Mouse (Mus musculus) midbrain, embryonic 10.5 days (tissue): ENCODE measurements around the gene Med16. TPM values are rescaled to one million over a fixed set of nuclear protein-coding genes. Genes with fewer than 3 reads are reported as not detected.

Experiments used
- DNase-seq: peaks from one replicate; pipeline ENCODE4 v3.0.0-alpha.2; 2017; ENCODE audit warnings: low spot score
- H3K27ac ChIP-seq: fragments of 300-500 bp; sonication (generic); replicated peaks from 2 replicates; pipeline ENCODE4 v1.5.1; 2016; ENCODE audit warnings: mild to moderate bottlenecking
- H3K27me3 ChIP-seq: fragments of 300-500 bp; sonication (generic); 2 replicates; pipeline ENCODE4 v1.6.1; 2016; ENCODE audit warnings: low read depth, mild to moderate bottlenecking; ENCODE audit not compliant: poor library complexity, severe bottlenecking
- H3K36me3 ChIP-seq: fragments of 300-500 bp; sonication (generic); 2 replicates; pipeline ENCODE4 v1.6.1; 2016; ENCODE audit warnings: mild to moderate bottlenecking, moderate library complexity
- H3K4me1 ChIP-seq: fragments of 300-500 bp; sonication (generic); 2 replicates; pipeline ENCODE4 v1.6.1; 2016
- H3K4me3 ChIP-seq: fragments of 300-500 bp; sonication (generic); 2 replicates; pipeline ENCODE4 v1.5.1; 2016; ENCODE audit warnings: mild to moderate bottlenecking, moderate library complexity
- H3K9me3 ChIP-seq: fragments of 300-500 bp; sonication (generic); replicated peaks from 2 replicates; pipeline ENCODE4 v1.6.1; 2016; ENCODE audit warnings: mild to moderate bottlenecking
- WGBS: fragments of 180-500 bp; shearing (Covaris S2); methylation state at CpG from one replicate; pipeline ENCODE4 v1.1.7; 2016; 5-methylcytosine and 5-hydroxymethylcytosine counted together
- polyA plus RNA-seq: library from polyadenylated mRNA; unstranded; fragments of >200 nt; fragmentation: Nextera tagmentation; extraction: Ambion mirVana; gene quantifications from 2 replicates; pipeline ENCODE4 v1.2.1, GENCODE M21; 2016

Gene Med16
- polyA plus RNA-seq = 69.8 and 70.8 TPM in 2 replicates

DNA sequence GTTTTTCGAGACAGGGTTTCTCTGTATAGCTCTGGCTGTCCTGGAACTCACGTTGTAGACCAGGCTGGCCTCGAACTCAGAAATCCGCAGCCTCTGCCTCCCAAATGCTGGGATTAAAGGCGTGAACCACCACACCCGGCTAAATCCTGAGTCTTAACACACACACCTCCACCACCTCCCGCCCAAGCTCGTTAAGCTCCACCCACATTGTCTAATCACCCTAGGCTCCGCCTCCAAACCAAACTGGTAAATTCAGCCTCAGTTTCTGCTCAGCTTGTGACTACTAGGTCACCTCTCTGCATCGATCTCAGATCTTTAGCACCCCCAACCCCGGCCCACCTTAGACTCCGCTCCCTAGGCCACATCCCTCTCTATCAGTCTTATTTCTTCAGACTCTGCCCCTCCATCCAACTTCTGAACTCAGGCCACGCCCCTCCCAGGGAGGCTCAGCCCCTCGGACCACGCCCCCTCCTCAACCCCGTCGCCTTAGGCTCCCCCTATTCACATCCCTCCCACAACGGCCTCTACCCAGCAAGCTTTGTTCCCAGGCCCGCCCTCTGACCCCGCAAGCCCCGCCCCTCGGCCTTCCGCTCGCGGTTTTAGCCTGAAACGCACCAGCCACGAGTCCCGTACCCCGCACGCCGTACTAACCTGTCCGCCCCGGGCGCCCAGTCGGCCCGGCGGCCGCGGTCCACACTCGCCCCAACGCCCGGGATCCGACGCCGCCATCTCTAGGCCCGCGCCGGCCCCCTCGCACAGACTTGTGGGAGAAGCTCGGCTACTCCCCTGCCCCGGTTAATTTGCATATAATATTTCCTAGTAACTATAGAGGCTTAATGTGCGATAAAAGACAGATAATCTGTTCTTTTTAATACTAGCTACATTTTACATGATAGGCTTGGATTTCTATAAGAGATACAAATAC lies at the start of gene Med16:
Gene Med16 (minus strand): TSS at position 757 of the 925 bp plus-strand sequence.
- H3K4me1 ChIP-seq = peaks cover 24% of the 10 kb centered on the region
- 2% methylated on average over 52 of the region's 52 CpGs for WGBS
- no peaks in the 10 kb centered on the region for H3K9me3 ChIP-seq
- peak within 1 kb of the TSS; percentile 100 for H3K27ac ChIP-seq
- peak within 1 kb of the TSS; percentile 83 for H3K4me3 ChIP-seq
- peaks cover 70% of the 10 kb centered on the region for H3K36me3 ChIP-seq
- DNase-seq = peak; percentile 98
- H3K27me3 ChIP-seq = peaks cover 23% of the 10 kb centered on the region

GRCm38 (mm10) chr10:79958140-79958816 lies 49.6 kb upstream of the Med16 start:
- H3K4me1 ChIP-seq = peaks cover 46% of the 10 kb centered on the region
- WGBS = 15% methylated on average over 21 of the region's 21 CpGs
- peaks cover 28% of the 10 kb centered on the region for H3K36me3 ChIP-seq
- H3K9me3 ChIP-seq = no peaks in the 10 kb centered on the region
- H3K27me3 ChIP-seq = peaks cover 15% of the 10 kb centered on the region; the same call in 1 of the 2 replicates
- H3K27ac ChIP-seq = peak overlapping the region; percentile 65
- H3K4me3 ChIP-seq = peak overlapping the region; percentile 29
- DNase-seq = peak; percentile 83

DNA sequence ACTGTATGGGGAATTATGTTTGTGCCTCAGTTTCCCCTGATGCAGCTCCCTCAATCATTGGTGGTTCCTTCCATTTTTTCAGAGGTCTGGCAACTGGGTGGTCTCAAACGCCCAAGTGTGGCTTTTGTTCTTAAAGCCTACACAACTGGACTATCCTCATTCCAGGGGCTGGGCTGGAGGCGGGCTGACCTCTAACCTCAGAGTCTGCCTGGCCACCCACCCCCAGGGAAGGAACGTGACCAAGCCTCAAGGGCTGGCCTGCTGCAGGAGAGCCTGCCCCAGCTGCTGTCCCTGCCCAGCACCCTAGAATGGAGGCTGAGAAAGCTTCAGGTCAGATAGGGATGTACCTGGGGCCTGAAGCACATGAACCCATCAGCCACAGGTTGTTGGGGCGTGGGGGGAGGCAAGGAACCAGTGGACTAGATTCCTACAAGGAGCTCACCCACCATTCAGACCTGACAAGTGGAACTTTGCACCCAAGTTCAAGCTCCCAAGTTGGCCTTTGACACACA lies 48.0 kb upstream of the Med16 start:
- Histone ChIP-seq H3K4me3 (no peak overlapping the region), H3K27ac (peak overlapping the region; percentile 24), H3K4me1 (peaks cover 46% of the 10 kb centered on the region), H3K27me3 (peaks cover 15% of the 10 kb centered on the region; the same call in 1 of the 2 replicates), H3K36me3 (peaks cover 23% of the 10 kb centered on the region), H3K9me3 (no peaks in the 10 kb centered on the region)
- DNase-seq = no peak
- WGBS = 23% methylated on average over 4 of the region's 4 CpGs

- no peaks in the 10 kb centered on the region for H3K9me3 ChIP-seq
- H3K27ac ChIP-seq = peak overlapping the region; percentile 24; the same call in 1 of the 2 replicates
- 73% methylated on average over 9 of the region's 9 CpGs for WGBS
- H3K27me3 ChIP-seq = peaks cover 15% of the 10 kb centered on the region; the same call in 1 of the 2 replicates
- H3K36me3 ChIP-seq = peaks cover 27% of the 10 kb centered on the region
- H3K4me3 ChIP-seq = no peak overlapping the region
- peaks cover 39% of the 10 kb centered on the region for H3K4me1 ChIP-seq
- DNase-seq = no peak
These were observed 47.0 kb upstream of the Med16 start for GRCm38 (mm10) chr10:79955691-79956090.

GRCm38 (mm10) chr10:79953946-79954345 lies 45.2 kb upstream of the Med16 start:
- 87% methylated on average over 6 of the region's 6 CpGs for WGBS
- no peaks in the 10 kb centered on the region for H3K9me3 ChIP-seq

GRCm38 (mm10) chr10:79950661-79951060 lies 41.9 kb upstream of the Med16 start:
- DNase-seq = no peak
- WGBS = 86% methylated on average over 18 of the region's 18 CpGs
- Histone ChIP-seq H3K4me3 (no peak overlapping the region), H3K27me3 (peaks cover 8% of the 10 kb centered on the region; the same call in 1 of the 2 replicates), H3K36me3 (peaks cover 58% of the 10 kb centered on the region), H3K27ac (no peak overlapping the region), H3K9me3 (no peaks in the 10 kb centered on the region), H3K4me1 (peaks cover 34% of the 10 kb centered on the region)

More at GRCm38 (mm10) chr10:79953946-79954345, 45.2 kb upstream of the Med16 start:
- Histone ChIP-seq H3K36me3 (peaks cover 44% of the 10 kb centered on the region), H3K4me1 (peaks cover 32% of the 10 kb centered on the region), H3K27me3 (peaks cover 15% of the 10 kb centered on the region; the same call in 1 of the 2 replicates), H3K4me3 (no peak overlapping the region), H3K27ac (no peak overlapping the region)
- DNase-seq = no peak

GRCm38 (mm10) chr10:79949873-79950272 lies 41.1 kb upstream of the Med16 start:
- 0 out of 2 replicates have a peak, but pooled peaks cover under 1% of the 10 kb centered on the region for H3K27me3 ChIP-seq
- H3K4me1 ChIP-seq = peaks cover 35% of the 10 kb centered on the region
- H3K9me3 ChIP-seq = no peaks in the 10 kb centered on the region
- H3K36me3 ChIP-seq = peaks cover 58% of the 10 kb centered on the region
- DNase-seq = no peak
- 93% methylated on average over 4 of the region's 4 CpGs for WGBS
- H3K4me3 ChIP-seq = no peak overlapping the region
- no peak overlapping the region for H3K27ac ChIP-seq

DNA sequence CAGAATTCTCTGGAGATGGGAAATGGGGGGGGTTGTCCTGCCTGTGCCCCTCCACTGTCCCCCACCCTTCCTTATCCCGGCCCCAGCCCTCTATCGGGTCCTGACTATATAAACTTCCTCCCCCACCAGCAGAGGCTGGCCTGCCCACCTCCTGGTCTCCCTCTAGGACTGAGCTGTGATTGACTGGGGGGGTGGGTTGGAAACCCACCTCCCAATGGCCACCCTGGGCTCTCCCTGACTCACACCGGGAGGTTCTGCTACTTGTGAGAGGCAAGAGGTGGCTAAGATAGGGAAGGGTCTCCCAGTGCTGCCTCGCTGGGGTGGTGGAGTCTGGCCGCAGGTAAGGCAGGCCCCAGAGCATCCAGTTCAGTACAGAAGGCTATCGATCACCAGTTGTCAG lies 38.8 kb upstream of the Med16 start:
- H3K4me3 ChIP-seq = peak overlapping the region; percentile 9; the same call in 1 of the 2 replicates

GRCm38 (mm10) chr10:79946752-79947322 lies 38.1 kb upstream of the Med16 start:
- H3K4me3 ChIP-seq = peak overlapping the region; percentile 9
- H3K27me3 ChIP-seq = no peaks in the 10 kb centered on the region
- peaks cover 48% of the 10 kb centered on the region for H3K36me3 ChIP-seq
- WGBS = 11% methylated on average over 7 of the region's 7 CpGs
- peak; percentile 49 for DNase-seq
- H3K27ac ChIP-seq = peak overlapping the region; percentile 86
- H3K4me1 ChIP-seq = peaks cover 51% of the 10 kb centered on the region
- no peaks in the 10 kb centered on the region for H3K9me3 ChIP-seq

More for the DNA sequence above, 38.8 kb upstream of the Med16 start:
- Histone ChIP-seq H3K9me3 (no peaks in the 10 kb centered on the region), H3K27ac (peak overlapping the region; percentile 86), H3K4me1 (peaks cover 51% of the 10 kb centered on the region), H3K27me3 (no peaks in the 10 kb centered on the region), H3K36me3 (peaks cover 44% of the 10 kb centered on the region)
- 81% methylated on average over 6 of the region's 6 CpGs for WGBS
- no peak for DNase-seq

DNA sequence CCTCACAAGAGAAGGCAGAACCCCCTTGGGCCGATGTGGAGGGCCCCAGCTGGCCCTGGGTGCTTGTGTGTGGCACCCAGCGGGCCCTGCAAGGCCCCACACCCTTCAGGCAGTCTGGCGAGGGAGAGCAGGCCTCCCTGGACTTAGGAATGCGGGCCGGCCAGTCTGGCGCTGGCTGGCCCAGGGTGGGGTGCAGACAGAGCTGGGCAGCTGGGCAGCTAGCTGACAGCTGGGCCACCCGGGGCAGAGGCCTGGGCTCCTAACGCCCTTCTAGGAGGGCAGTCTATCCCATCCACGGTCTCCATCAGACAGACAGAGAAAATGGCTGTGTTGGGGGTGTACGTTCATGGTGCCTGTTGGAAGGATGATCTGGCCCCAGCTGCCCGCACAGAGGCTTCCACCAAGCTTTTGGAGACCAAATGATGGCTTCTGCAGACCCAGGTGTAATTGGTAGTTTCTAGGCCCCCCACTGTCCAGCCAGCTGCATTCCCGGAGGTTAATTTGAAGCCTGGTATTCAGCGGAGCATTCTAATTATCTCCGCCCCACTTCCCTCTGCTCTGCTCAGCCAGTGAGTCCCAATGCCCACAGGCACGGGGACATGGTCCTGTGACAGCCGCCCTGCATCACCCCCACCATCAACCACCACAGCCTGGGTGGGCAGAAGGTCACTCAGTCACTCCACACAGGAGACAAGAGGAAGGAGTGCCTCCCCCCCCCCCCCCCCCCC lies 36.9 kb upstream of the Med16 start:
- no peaks in the 10 kb centered on the region for H3K9me3 ChIP-seq
- peaks cover 48% of the 10 kb centered on the region for H3K36me3 ChIP-seq
- H3K4me1 ChIP-seq = peaks cover 54% of the 10 kb centered on the region
- no peaks in the 10 kb centered on the region for H3K27me3 ChIP-seq
- peak overlapping the region; percentile 86 for H3K27ac ChIP-seq
- H3K4me3 ChIP-seq = peak overlapping the region; percentile 9
- WGBS = 25% methylated on average over 16 of the region's 16 CpGs
- DNase-seq = peak; percentile 52

GRCm38 (mm10) chr10:79943471-79943901 lies 34.8 kb upstream of the Med16 start:
- WGBS = 87% methylated on average over 9 of the region's 9 CpGs
- no peak for DNase-seq
- Histone ChIP-seq H3K36me3 (peaks cover 33% of the 10 kb centered on the region), H3K27ac (peak overlapping the region; percentile 34), H3K9me3 (no peaks in the 10 kb centered on the region), H3K27me3 (no peaks in the 10 kb centered on the region), H3K4me3 (no peak overlapping the region), H3K4me1 (peaks cover 65% of the 10 kb centered on the region)
